Mouse (Mus musculus) adrenal gland, postnatal 10 days (tissue): ENCODE data around the gene Rnf7. TPM values are rescaled to one million over a fixed set of nuclear protein-coding genes. Genes with fewer than 3 reads are reported as not detected.
A peak's percentile ranks its signal among the peaks of the same experiment; 100 is the strongest.
"Not testable (repeated sequence)": the region's sequence is repeated elsewhere in the genome, so short reads cannot be mapped to it uniquely, and the experiment has no call there.

Source experiments
- DNase-seq: peaks from one replicate; pipeline ENCODE4 v3.0.0; 2021; ENCODE audit warnings: mixed read lengths
- long read RNA-seq, 2 experiments: library from polyadenylated mRNA; stranded (forward); transcript quantifications; one replicate each; pipeline ENCODE4 v2.0.0; 2021
- total RNA-seq, 2 experiments: library from RNA; stranded (reverse); gene quantifications; 2 replicates each; pipeline ENCODE4 v1.2.3; 2021

Gene Rnf7
- total RNA-seq: 10 to 100 TPM; 72.7 to 86.6 TPM
- long read RNA-seq, experiment 1, transcript Rnf7-201 (3 exons, 1,232 nt): major isoform, 86 of 87 reads
- long read RNA-seq, experiment 1, partial matches to known transcripts: 0 of 87 reads
- long read RNA-seq, experiment 1, other reads (novel, unspliced or antisense): 1 of 87 reads
- long read RNA-seq, experiment 2, transcript Rnf7-201 (3 exons, 1,232 nt): major isoform, 43 of 49 reads
- long read RNA-seq, experiment 2, partial matches to known transcripts: 1 of 49 reads
- long read RNA-seq, experiment 2, other reads (novel, unspliced or antisense): 4 of 49 reads

DNA sequence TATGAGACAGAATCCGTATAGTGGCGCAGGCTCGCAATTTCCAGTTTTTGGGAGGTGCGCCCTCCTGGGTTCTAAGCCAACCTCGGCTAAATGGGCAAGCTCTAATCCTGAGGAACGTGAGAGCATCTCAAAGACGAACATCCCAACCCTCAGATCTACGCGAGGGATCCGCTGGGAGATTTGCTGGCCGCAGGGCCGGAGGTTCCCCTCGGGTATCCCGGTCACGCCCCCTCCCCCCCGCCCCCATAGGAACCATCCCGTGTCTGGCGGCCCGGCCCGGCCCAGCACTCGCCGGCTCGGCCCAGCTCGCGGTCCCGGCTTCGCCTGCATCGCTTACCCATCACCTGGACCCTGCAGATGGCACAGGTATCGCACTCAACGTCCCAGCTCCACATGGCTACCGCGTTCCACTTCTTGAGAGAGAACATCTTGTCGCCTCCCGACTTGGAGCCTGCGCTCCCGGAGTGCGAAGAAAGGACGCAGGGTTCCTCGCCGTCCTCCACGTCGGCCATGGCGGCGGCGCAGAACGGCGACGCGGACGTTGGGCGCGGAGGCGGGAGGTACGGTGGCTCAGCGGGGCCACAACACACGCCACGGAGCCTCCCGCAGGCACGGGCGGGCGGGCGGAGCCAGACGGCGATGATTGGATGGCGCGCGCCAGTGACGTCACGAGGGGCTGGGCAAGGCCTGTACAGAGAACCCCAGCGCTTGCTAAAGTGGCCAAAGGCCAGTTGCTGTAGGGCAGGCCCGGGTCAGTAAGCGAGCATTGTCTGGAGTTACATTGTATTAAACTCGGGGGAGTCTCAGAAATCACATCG is at the start of gene Rnf7:
Rnf7 (minus strand) TSS at position 605 of the 818 bp plus-strand sequence.
- DNase-seq: peak; percentile 100

DNA sequence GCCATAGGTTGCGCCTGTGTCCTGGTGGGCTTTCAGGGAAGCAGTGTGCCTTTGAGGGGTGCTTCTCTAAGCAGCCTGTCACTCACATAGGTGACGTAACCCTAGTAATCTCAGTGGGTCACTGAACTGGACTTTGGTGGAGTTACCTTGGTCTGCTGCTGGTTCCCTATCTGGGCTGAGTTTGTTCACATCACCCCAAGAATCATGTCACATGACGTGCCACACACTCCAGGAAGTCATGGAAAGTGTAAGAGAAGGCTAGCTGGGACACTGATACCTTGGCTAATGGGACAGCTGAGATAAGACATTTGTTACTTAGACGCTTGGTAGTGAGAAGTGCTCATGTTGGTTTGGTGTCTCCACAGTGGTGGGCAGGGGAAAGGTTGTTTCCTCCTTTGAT is 47.5 kb upstream of the Rnf7 start:
- DNase-seq: no peak

DNA sequence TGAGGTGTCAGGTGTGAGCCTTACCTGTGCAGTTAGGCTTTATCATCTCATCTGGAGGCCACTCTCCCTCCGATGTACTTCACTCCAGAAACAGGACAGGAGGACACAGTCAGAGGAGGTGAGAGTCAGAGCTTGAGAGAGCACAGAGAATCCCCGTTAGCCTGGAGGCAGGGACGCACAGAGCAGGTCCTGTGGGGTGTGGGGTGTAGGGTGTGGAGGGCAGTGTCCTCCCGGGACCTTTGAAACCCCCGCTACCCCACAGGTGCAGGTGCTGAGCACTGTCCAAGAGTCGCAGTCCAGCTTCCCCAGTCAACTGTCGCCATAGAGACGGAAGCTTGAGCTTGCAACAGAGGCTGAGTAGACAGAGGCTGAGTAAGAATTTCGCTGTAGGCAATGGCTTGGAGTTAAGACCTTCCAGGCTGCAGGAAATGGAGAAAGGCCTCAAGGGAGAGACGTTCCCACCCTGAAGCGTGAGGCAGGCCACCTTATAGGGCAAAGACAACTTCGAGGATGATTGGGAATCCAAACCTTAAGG is 46.6 kb upstream of the Rnf7 start, which contains the start of gene Gm28729:
Gm28729 (minus strand) TSS at position 293 of the 535 bp plus-strand sequence.
- DNase-seq: no peak

GRCm38 (mm10) chr9:96523148-96523547 is 44.7 kb upstream of the Rnf7 start:
- no peak for DNase-seq

- not testable (repeated sequence) for DNase-seq
Measured at GRCm38 (mm10) chr9:96521574-96521973, 43.1 kb upstream of the Rnf7 start.

DNA sequence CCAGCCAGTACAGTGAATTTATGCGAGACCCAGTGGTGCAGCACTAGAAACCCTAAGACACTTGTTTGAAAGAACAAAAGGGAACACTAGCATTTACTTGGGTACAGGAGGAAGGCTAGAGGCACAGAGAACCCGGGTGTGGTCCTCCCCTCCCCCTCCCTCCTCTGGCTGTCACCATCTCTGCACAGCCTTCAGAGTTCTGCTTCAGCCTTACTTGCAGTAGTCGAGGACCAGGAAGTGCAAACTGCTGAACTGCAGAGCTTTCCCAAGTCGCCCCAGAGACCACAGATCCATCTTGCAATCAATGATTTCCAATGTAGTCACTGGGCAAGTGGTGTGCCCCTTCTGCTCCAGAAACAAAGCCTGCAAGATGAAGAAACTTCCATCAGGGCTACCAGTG is 39.0 kb upstream of the Rnf7 start:
- peak; percentile 13 for DNase-seq

DNA sequence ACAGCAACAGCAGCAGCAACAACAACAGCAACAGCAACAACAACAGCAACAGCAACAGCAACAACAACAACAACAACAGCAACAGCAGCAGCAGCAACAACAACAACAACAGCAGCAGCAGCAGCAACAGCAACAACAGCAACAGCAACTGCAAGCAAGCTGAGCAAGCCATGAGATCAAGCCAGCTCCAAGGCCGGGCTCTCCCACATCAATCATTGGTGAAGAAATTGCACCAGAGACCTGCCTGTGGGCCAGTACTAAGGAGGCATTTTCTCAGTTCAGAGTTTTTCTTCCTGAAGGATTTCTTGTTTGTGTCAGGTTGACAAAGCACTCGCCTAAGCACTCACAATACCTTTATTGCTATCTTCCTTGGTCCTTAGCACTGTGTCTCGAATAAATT is 38.3 kb upstream of the Rnf7 start:
- DNase-seq: peak; percentile 59

DNA sequence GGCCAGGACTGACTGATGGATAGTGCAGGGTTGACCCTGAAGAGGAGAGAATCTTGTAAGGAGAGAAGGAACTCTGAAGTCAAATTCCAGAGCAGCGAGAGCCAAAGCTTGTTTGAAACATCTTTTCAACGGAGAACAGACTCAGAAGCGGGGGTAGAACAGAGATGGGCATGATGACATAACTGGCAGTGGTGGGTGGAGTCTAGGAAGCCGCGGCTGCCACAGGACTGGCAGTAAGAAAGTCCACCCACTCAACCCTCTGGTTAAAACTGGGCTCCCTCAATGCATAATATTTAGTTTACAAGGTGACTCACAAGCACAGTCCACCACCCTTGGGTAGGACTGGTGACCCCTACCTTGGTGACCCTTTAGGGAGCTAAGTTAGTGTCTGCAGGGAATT is 37.3 kb upstream of the Rnf7 start:
- no peak for DNase-seq

- no peak for DNase-seq
Measured at GRCm38 (mm10) chr9:96514278-96514677, 35.8 kb upstream of the Rnf7 start.

DNA sequence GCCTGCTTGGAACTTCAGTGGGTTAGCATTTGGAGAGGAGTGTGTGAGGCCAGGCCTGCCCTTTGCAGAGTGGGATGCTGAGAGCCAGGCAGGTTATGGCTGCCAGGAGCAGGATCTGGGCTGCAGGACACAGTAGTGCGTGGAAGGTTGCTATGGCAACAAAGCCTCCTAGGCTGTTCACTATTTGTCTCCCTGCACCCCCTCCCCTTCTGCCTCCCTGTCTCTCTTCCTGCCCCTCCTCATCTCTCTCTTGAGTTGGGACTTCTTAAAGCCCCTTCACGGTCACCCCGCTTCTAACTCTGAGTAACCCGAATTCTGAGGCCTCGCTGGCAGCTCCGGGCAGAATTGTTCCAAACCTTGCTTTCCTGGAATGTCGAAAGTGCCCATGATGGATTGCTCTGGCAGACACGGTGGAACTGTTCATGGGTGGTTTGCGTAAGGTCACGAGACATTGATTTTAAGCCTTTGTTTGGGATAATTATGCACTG is 27.6 kb upstream of the Rnf7 start:
- DNase-seq: peak; percentile 71

GRCm38 (mm10) chr9:96505156-96505555 is 26.7 kb upstream of the Rnf7 start:
- DNase-seq: no peak

GRCm38 (mm10) chr9:96504116-96504895 is 25.8 kb upstream of the Rnf7 start:
- no peak for DNase-seq

GRCm38 (mm10) chr9:96502856-96503610 is 24.6 kb upstream of the Rnf7 start:
- DNase-seq: no peak

- DNase-seq: no peak
Measured at GRCm38 (mm10) chr9:96501217-96501616, 22.7 kb upstream of the Rnf7 start.

DNA sequence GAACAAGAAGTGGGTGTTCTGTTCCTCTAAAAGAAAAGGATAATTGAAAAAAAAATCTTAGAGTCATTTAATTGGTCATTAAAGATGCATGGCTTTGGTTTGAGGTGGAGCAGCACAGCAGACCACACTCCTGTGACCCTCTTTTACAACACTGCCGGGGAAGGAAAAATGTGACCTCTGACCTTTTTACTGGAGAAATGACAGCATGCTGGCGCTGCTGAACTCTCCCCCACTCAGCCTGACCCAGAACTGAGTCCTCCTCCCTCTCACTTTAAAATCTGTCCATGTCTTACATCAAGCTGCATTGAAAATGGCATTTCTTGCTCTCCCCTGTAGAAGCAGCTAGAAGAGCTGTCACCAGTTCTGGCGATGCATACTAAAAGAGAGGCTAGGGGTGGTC is 14.7 kb upstream of the Rnf7 start:
- no peak for DNase-seq

DNA sequence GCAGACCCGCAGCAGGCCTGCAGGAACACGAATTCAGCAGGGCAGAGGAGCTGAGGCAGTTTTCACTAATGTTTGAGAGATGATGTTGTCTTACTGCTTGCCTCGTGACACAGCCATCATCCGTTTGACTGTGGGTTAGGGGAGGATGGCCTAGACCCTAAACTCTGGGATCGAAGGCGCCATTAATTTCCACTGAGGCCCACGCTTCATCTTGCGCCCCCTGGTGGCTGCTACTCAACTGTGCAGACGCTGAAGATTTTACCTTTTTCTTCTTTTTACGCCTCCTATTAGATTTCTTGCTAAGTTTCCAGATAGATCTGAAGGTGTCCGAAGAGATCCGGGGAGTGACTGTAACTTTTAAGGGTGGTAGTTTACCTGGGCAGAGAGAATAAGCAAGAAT is 13.3 kb upstream of the Rnf7 start:
- DNase-seq: peak; percentile 74

DNA sequence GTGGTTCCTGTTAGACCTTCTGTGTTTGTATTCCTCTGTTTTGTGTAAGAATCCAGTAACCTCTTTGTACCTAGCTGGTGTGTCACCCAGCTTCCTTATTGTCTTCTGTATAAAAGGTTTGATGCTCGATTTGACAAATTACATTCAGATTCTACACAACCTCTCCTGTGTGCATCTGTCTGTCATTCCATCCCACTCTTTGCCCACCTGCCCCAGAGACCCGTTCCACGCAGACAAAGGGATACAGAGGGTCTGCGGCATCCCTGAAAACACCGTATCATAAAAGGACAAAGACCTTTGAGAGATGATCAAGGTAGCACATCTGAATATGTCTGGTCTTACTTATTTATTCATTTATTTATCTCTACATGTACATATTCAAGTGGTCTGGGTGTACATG is 9.4 kb upstream of the Rnf7 start:
- DNase-seq: not testable (repeated sequence)

DNA sequence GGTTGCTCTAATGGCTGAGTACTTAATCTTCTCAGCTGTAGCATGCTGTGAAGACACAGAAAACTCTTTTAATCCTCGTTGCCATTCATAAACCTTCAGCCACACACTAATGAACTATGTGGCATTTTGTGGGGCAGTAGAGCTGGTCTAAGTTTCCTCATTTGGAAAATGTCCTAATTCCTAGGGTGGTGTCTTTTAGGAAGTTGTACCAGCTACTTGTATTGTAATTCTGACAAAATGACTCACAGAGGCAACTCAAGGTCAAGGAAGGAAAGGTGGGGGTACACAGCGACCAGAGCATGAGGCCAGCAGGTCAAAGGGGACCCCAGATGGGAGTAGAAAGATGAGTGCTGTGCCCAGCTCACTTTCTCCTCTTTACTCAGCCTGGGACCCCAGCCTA is 5.2 kb upstream of the Rnf7 start:
- no peak for DNase-seq

DNA sequence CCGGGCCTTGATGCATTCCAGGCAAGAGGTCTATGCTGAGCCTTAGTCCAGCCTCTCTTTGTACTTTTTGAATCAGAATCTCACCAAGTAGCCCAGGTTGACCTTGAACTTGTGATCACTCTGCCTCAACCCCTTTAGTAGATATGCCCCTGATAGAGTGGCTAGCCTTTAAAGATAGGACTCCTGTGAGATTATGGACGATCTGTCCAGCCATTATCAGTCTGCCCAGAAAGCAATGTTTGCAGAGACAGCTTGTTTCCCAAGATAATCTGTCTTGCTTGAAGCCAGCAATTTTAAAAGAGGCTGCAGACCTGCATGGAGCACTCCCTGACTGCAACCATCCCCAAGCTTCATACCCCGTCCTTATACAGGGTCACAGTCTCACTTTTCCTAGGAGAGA is 4.6 kb upstream of the Rnf7 start:
- DNase-seq: no peak

DNA sequence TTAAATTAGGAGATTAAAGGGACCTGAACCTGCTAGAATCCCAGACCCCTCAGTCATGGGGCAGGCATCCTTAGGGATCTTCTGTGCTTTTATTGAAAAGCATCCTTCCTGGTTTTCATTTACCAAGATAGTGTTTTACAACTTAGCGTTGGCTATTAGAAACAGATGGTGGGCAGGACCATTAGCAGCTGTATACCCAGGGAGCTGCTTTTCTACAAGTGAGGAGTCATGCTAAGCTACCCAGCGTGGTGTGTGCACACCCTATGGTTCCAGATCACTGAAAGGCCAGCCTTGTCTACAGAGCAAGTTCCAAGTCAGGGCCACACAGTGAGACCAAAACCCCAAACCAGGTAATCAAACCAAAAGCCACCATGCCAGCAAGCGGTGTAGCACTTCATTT is 6.1 kb downstream of the Rnf7 start:
- no peak for DNase-seq

DNA sequence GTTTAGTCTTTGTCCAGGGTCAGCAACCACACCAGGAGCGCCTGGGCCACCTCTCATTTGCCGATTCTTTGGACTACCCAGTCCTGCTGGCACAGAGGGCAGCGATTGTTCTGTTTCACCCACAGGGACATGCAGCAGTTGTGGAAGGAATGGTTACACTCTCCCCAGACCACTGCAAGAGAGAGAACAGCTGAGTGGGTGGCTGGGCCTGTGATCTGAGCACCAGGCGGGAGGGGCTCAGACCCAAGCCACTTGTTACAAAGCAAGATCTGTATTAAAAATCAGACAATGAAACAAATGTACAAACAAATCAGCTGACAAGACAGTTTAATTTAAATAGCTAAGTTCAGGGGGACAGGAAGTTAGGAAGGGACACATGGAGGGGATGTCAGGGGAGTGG is 6.8 kb downstream of the Rnf7 start:
- DNase-seq: not testable (repeated sequence)
